Mouse (Mus musculus) gastrocnemius, postnatal 36 days (tissue): Measurements from ENCODE around the gene Syngr1. TPM values are rescaled to one million over a fixed set of nuclear protein-coding genes. Genes with fewer than 3 reads are reported as not detected.

Experiments
- DNase-seq, 2 experiments: peaks; one replicate each; pipeline ENCODE4 v3.0.0; 2022
- intact Hi-C: fragments of 180-260 bp; cut with DNase I; formaldehyde crosslinking; loops from one replicate; pipeline ENCODE4 v1.15.1; 2025
- total RNA-seq, 2 experiments: library from RNA; stranded (reverse); gene quantifications; 2 replicates each; pipeline ENCODE4 v1.2.3; 2021

Gene Syngr1
- total RNA-seq, 2 experiments from 2014 or later = 36.2 to 42.2 TPM

- no peak for DNase-seq
- intact Hi-C loops = loop anchor here (5.0 kb wide), 1 partner anchor 53 kb away; the partner anchor contains the start of gene Pdgfb
Measured at GRCm38 (mm10) chr15:80065414-80065813, 25.7 kb upstream of the Syngr1 start.

- intact Hi-C loops = loop anchor here (5.0 kb wide), 1 partner anchor 54 kb away; the partner anchor contains the start of gene Pdgfb
Measured at GRCm38 (mm10) chr15:80066538-80066937, 24.6 kb upstream of the Syngr1 start.

GRCm38 (mm10) chr15:80069171-80069570 lies 22.0 kb upstream of the Syngr1 start:
- no peak for DNase-seq

More at GRCm38 (mm10) chr15:80066538-80066937, 24.6 kb upstream of the Syngr1 start:
- no peak for DNase-seq

GRCm38 (mm10) chr15:80070095-80070644 lies 21.0 kb upstream of the Syngr1 start:
- intact Hi-C loops = no loop called here

More at GRCm38 (mm10) chr15:80069171-80069570, 22.0 kb upstream of the Syngr1 start:
- intact Hi-C loops = loop anchor here (5.0 kb wide), 1 partner anchor 57 kb away; the partner anchor contains the start of gene Pdgfb

GRCm38 (mm10) chr15:80071951-80072437 lies 19.1 kb upstream of the Syngr1 start:
- intact Hi-C loops = no loop called here
- DNase-seq = no peak

More at GRCm38 (mm10) chr15:80070095-80070644, 21.0 kb upstream of the Syngr1 start:
- DNase-seq = no peak

- DNase-seq = no peak
- intact Hi-C loops = no loop called here
Measured at GRCm38 (mm10) chr15:80072579-80073255, 18.4 kb upstream of the Syngr1 start.

DNA sequence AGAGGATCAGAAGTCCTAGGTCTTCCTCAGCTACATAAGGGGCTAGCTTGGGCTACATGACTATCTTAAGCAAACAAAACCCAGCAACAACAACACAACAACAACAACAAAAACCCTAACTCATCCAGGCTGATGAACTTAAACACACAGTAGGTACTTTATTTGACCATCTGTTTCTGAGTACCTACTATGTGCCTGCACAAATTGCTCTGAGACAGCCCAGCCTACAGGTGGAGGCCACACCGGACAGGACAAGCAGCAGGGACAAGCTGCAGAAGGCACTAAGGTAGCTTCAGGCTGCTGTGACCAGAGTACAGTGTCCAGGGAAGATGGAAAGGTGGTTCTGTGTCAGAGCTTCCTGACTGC lies 17.9 kb upstream of the Syngr1 start:
- DNase-seq = no peak
- intact Hi-C loops = no loop called here

GRCm38 (mm10) chr15:80074663-80075373 lies 16.3 kb upstream of the Syngr1 start:
- intact Hi-C loops = no loop called here
- peak; percentile 61 to 63 for DNase-seq

- no peak for DNase-seq
- intact Hi-C loops = no loop called here
Measured at GRCm38 (mm10) chr15:80075374-80075694, 15.8 kb upstream of the Syngr1 start.

GRCm38 (mm10) chr15:80075733-80076337 lies 15.3 kb upstream of the Syngr1 start:
- intact Hi-C loops = loop anchor here (2.0 kb wide), 1 partner anchor 129 kb away; no protein-coding TSS in a partner anchor
- DNase-seq = no peak

DNA sequence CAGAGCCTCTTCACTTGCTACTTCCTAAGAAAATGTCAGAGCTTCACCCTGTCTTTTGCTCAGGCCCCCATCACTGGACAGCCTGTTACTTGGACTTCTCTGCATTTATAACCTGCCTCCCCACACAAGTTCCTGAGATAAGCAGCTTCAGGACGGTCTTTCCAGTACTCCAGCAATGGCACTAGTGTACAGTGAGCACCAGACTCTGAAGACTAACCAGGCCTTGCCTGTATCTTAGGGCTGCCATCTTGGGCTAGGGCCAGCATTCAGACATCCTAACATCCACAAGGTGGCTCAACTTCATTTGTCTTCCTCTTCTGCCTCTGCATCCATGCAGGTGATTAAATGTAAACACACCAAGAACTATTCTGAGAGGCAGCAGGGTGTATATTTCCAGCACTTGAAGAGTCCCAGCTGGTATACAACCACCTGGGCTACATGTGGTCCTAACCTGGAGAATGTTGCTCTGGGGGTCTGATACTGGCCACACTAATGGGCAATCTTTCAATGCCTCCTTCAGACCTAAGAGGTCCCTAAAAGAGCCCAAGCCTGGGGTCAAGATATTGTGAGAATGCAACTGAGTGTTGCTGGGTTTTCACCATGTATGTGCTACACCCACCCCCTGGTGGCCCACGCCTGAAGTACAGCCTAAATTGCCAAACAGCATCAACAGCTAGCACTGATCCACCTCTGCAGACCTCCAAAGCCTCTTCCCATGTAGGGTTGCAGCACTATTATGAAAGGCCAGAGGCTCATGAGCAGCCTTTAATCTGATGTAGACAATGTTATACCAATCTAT lies 14.6 kb upstream of the Syngr1 start:
- intact Hi-C loops = loop anchor here (2.0 kb wide), 1 partner anchor 130 kb away; no protein-coding TSS in a partner anchor
- peak; percentile 65 to 71 for DNase-seq

- intact Hi-C loops = no loop called here
- no peak for DNase-seq
Measured at GRCm38 (mm10) chr15:80078058-80078814, 12.9 kb upstream of the Syngr1 start.

GRCm38 (mm10) chr15:80079129-80079668 lies 11.9 kb upstream of the Syngr1 start:
- no peak for DNase-seq
- intact Hi-C loops = no loop called here

DNA sequence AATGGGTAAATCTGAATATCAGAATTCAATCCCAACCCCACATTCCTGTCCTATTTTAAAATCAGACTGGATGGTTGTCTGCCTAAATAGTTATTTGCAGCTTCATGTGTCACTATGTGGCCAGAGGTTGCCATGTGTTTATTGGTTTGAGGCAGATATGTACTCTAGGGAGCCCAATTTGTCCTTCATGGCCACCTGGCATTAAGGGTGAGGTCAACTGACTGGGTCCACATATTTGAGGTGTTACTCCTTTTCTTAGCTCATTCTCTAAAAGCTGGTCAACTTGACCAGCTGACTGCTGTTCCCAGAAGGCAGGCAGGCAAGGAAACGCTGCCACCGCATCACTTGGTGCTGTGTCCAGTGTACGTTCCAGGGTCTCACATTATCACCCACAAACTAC lies 11.2 kb upstream of the Syngr1 start:
- DNase-seq = no peak
- intact Hi-C loops = no loop called here

GRCm38 (mm10) chr15:80080711-80081615 lies 10.2 kb upstream of the Syngr1 start:
- intact Hi-C loops = no loop called here
- DNase-seq = no peak

- DNase-seq = no peak
- intact Hi-C loops = no loop called here
Measured at GRCm38 (mm10) chr15:80081801-80082546, 9.2 kb upstream of the Syngr1 start.

- intact Hi-C loops = no loop called here
Measured at GRCm38 (mm10) chr15:80082661-80083275, 8.4 kb upstream of the Syngr1 start.

More at GRCm38 (mm10) chr15:80082661-80083275, 8.4 kb upstream of the Syngr1 start:
- no peak for DNase-seq
